Mouse (Mus musculus) MEL (cell line): ENCODE data around the gene Arf6.

Experiments used
- CTCF ChIP-seq, 3 experiments: IDR thresholded peaks in 2 of 3; conservative IDR thresholded peaks in 1 of 3; 2 replicates each; pipeline ENCODE4 v1.5.1; 2011 to 2012; ENCODE audit warnings: low read length in 3 of 3, low read depth in 2 of 3, mild to moderate bottlenecking in 2 of 3, improper control_type of control experiment in 1 of 3, inconsistent platforms in 1 of 3, mixed read lengths in 1 of 3, moderate library complexity in 1 of 3; ENCODE audit not compliant: control insufficient read depth in 1 of 3, insufficient read depth in 1 of 3, poor library complexity in 1 of 3, severe bottlenecking in 1 of 3
- EP300 ChIP-seq, 2 experiments: IDR thresholded peaks; 2 replicates each; pipeline ENCODE4 v1.6.1; 2011; ENCODE audit warnings: improper control_type of control experiment in 2 of 2, low read length in 2 of 2, low read depth in 1 of 2, mild to moderate bottlenecking in 1 of 2
- GABPA ChIP-seq: IDR thresholded peaks from 2 replicates; pipeline ENCODE4 v1.6.1; 2012; ENCODE audit warnings: low read depth, mild to moderate bottlenecking, inconsistent platforms, low read length, improper control_type of control experiment, moderate library complexity
- MEF2A ChIP-seq: IDR thresholded peaks from 2 replicates; pipeline ENCODE4 v1.6.1; 2014; ENCODE audit warnings: low read depth, mild to moderate bottlenecking, inconsistent platforms, low read length, improper control_type of control experiment; ENCODE audit not compliant: poor library complexity, insufficient replicate concordance, severe bottlenecking; ENCODE audit errors: extremely low read depth
- MXI1 ChIP-seq: IDR thresholded peaks from 2 replicates; pipeline ENCODE4 v1.6.1; 2011; ENCODE audit warnings: mild to moderate bottlenecking, low read depth, low read length, improper control_type of control experiment
- POLR2A ChIP-seq, 2 experiments: IDR thresholded peaks; 2 replicates each; pipeline ENCODE4 v1.6.1; 2011 to 2012; ENCODE audit warnings: low read length in 2 of 2, mild to moderate bottlenecking in 2 of 2, control low read depth in 1 of 2, improper control_type of control experiment in 1 of 2, low read depth in 1 of 2, moderate library complexity in 1 of 2; ENCODE audit not compliant: control insufficient read depth in 1 of 2, insufficient read depth in 1 of 2, poor library complexity in 1 of 2
- POLR2AphosphoS2 ChIP-seq: IDR thresholded peaks from 2 replicates; pipeline ENCODE4 v1.6.1; 2011; ENCODE audit warnings: low read length, improper control_type of control experiment

DNA sequence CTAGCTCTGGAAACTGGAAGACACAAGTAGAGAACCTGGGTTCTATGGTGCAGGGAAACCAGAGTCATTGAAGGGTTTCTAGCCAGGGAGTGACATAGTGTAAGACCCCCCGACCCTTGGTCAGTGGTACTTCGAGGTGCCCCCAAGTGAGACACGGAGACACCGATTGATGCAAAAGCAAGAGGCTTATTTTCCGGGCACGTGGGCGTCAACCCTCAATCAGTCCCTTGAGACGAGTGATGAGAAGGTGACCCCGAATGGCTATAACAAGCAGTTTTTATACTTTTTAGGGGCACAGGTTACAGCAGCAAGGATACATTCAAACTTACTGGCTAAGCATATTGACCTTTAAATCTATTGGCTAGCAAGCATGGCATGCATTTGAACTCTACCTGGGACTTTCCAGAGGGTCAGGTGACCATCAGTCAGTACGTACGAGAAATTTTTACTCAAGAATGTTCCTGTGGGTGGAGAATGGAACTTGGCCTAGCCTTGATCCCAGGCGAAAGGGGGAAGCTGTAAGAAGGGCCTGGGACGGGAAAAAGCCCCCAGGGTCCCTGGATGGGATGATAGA lies 30.7 kb downstream of the Arf6 start:
- TF ChIP-seq GABPA (no peak), EP300 (IDR thresholded peaks at IDR 0.05; ENCODE audit: low read depth in 1 of 2, low read length in 2 of 2) (no peak), POLR2A (IDR thresholded peaks at IDR 0.05; ENCODE audit: control insufficient read depth in 1 of 2, insufficient read depth in 1 of 2, low read depth in 1 of 2, low read length in 2 of 2, poor library complexity in 1 of 2) (no peak), CTCF (IDR thresholded peaks at IDR 0.05 in 2 of 3, conservative IDR thresholded peaks at IDR 0.05 in 1 of 3; ENCODE audit: control insufficient read depth in 1 of 3, insufficient read depth in 1 of 3, low read depth in 2 of 3, low read length in 3 of 3, poor library complexity in 1 of 3, severe bottlenecking in 1 of 3) (no peak), MXI1 (no peak), MEF2A (no peak), POLR2AphosphoS2 (no peak)
